Mouse (Mus musculus) forebrain, embryonic 16.5 days (tissue): Measurements from ENCODE around the gene Sel1l3. TPM values are rescaled to one million over a fixed set of nuclear protein-coding genes. Genes with fewer than 3 reads are reported as not detected.

Experiments used
- ATAC-seq: fragments of 200-750 bp; cut with Nextera tagmentation; 2 replicates; pipeline ENCODE4 v1.8.0; 2017; ENCODE audit warnings: mild to moderate bottlenecking, moderate library complexity
- H3K27ac ChIP-seq: fragments of 300-500 bp; sonication (generic); 2 replicates; pipeline ENCODE4 v1.5.1; 2014; ENCODE audit warnings: low read length, control low read depth
- H3K27me3 ChIP-seq: fragments of 300-500 bp; sonication (generic); replicated peaks from 2 replicates; pipeline ENCODE4 v1.6.1; 2014; ENCODE audit warnings: low read length; ENCODE audit not compliant: control insufficient read depth, insufficient read depth
- H3K36me3 ChIP-seq: fragments of 300-500 bp; sonication (generic); 2 replicates; pipeline ENCODE4 v1.6.1; 2014; ENCODE audit not compliant: control insufficient read depth, insufficient read depth
- H3K4me1 ChIP-seq: fragments of 300-500 bp; sonication (generic); replicated peaks from 2 replicates; pipeline ENCODE4 v1.6.1; 2014; ENCODE audit warnings: low read length; ENCODE audit not compliant: control insufficient read depth, insufficient read depth
- H3K4me2 ChIP-seq: fragments of 300-500 bp; sonication (generic); 2 replicates; pipeline ENCODE4 v1.6.1; 2014; ENCODE audit warnings: mild to moderate bottlenecking, low read length, control low read depth
- H3K4me3 ChIP-seq: fragments of 300-500 bp; sonication (generic); replicated peaks from 2 replicates; pipeline ENCODE4 v1.5.1; 2014; ENCODE audit warnings: mild to moderate bottlenecking, low read length, control low read depth
- H3K9ac ChIP-seq: fragments of 300-500 bp; sonication (generic); replicated peaks from 2 replicates; pipeline ENCODE4 v1.6.1; 2014; ENCODE audit warnings: low read depth, low read length, control low read depth
- H3K9me3 ChIP-seq: fragments of 300-500 bp; sonication (generic); 2 replicates; pipeline ENCODE4 v1.6.1; 2016; ENCODE audit warnings: low read length; ENCODE audit not compliant: control insufficient read depth
- WGBS: fragments of 180-500 bp; shearing (Covaris S2); extraction: QIAGEN DNeasy Blood & Tissue Kit; methylation state at CpG from one replicate; pipeline ENCODE4 v1.1.7; 2014; 5-methylcytosine and 5-hydroxymethylcytosine counted together
- polyA plus RNA-seq: library from polyadenylated mRNA; unstranded; fragments of >200 nt; fragmentation: Nextera tagmentation; extraction: Ambion mirVana; gene quantifications from 2 replicates; pipeline ENCODE4 v1.2.1, GENCODE M21; 2015

Gene Sel1l3
- polyA plus RNA-seq, 1 experiment from 2014 or later: 9.9 TPM

DNA sequence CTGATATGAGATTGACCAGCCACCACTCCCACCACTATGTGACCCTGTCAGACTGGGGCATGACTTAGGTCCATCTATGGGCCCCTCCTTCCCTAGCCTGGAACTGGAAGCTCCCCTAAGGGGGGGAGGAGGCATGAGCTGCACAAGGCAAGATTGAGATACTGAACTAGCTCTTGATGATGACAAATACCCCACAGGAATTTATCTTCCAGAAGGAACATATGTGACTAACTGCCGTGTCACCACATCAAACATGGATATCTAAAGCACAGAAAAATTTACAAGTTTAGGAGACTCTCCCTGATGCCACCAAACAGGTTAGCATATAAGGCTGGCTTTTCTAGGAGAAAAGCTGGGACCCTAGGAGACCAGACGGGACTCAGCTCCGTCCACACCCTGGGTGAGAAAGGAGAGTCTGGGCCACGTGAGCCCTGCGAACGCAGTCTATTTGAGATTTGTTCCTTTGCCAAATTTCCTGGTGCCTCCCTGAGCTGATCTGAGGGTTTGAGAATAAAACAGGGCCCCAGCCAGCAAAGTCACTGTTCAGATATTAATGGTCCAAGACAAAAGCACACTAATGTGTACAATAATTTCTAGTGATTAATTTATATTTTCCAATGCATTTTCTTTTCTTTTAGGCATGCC lies 42.0 kb downstream of the Sel1l3 start:
- Histone ChIP-seq H3K27ac (no peak overlapping the region), H3K27me3 (no peaks in the 10 kb centered on the region), H3K9me3 (no peaks in the 10 kb centered on the region), H3K9ac (no peak overlapping the region), H3K4me1 (0 out of 2 replicates have a peak, but pooled peaks cover 2% of the 10 kb centered on the region), H3K4me2 (no peak overlapping the region), H3K36me3 (0 out of 2 replicates have a peak, but pooled peaks cover 2% of the 10 kb centered on the region), H3K4me3 (no peak overlapping the region)
- ATAC-seq: no peak
- 78% methylated on average over 6 of the region's 6 CpGs for WGBS

DNA sequence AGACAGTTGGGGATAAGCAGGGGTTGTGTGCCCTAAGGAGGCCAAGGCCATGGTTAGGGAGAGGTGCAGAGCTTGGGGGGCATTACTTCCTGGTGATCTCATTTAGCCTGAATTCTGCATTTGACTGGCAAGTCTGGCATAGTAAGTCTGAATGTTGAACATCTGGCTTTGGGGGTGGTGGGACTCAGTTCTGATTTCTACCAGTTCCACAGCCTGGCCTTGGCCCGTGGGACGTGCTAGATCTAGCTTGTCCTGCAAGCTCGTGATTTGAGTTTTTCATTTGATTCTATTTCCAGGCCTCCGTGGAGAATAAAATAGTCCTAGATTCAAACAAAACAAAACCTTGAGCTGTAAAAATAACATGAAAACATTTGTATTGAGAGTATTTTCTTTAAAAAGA lies 46.2 kb downstream of the Sel1l3 start:
- H3K36me3 ChIP-seq: 0 out of 2 replicates have a peak, but pooled peaks cover 2% of the 10 kb centered on the region
- no peak overlapping the region for H3K9ac ChIP-seq
- H3K27me3 ChIP-seq: no peaks in the 10 kb centered on the region
- no peak for ATAC-seq
- H3K4me1 ChIP-seq: no peaks in the 10 kb centered on the region
- H3K4me2 ChIP-seq: no peak overlapping the region
- 93% methylated on average over 4 of the region's 4 CpGs for WGBS
- H3K27ac ChIP-seq: no peak overlapping the region
- H3K4me3 ChIP-seq: no peak overlapping the region
- no peaks in the 10 kb centered on the region for H3K9me3 ChIP-seq

DNA sequence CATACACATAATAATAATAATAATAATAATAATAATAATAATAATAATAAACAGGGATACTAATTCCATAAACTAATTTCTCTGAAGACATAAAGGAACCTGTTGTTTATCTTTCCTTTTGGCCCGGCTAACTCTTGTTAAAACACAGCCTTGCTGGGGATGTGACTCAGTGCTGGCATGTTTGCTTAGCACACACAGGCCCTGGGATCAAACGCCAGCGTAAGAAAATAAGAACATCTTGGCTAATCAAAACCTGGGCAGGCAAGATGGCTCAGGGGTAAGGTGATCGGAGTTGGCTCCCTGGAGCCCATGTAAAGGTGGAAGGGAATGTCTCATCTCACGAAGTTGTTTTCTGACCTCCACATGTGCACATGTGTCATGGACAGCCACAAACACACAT lies 48.1 kb downstream of the Sel1l3 start:
- WGBS: 93% methylated on average over 5 of the region's 5 CpGs
- Histone ChIP-seq H3K27me3 (no peaks in the 10 kb centered on the region), H3K27ac (no peak overlapping the region), H3K9me3 (no peaks in the 10 kb centered on the region), H3K4me1 (peaks cover 10% of the 10 kb centered on the region), H3K9ac (no peak overlapping the region), H3K36me3 (0 out of 2 replicates have a peak, but pooled peaks cover 2% of the 10 kb centered on the region), H3K4me3 (no peak overlapping the region), H3K4me2 (no peak overlapping the region)
- no peak for ATAC-seq

DNA sequence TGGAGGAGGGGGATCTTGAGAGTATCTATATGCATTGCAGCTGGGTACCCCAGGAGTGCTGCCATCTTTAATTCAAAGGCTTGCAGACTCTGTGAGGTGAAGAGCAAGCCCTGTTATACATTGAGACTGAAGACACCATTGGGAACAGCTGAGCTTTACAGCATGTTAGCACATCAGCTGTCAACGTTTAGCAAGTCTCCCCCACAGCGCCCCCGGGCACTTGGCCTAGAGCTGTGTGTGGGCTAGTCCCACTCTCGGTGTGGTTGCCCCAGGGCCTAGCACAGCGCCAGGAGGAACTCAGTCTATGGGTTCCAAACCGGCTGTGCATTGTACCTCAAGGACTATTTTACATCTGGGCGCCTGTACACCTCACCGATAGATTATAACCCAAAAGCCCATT lies 51.3 kb downstream of the Sel1l3 start:
- Histone ChIP-seq H3K4me3 (no peak overlapping the region), H3K4me2 (no peak overlapping the region), H3K9me3 (no peaks in the 10 kb centered on the region), H3K4me1 (peaks cover 19% of the 10 kb centered on the region), H3K27ac (no peak overlapping the region), H3K9ac (no peak overlapping the region), H3K27me3 (no peaks in the 10 kb centered on the region), H3K36me3 (no peaks in the 10 kb centered on the region)
- peak; percentile 41 for ATAC-seq
- 73% methylated on average over 8 of the region's 8 CpGs for WGBS

DNA sequence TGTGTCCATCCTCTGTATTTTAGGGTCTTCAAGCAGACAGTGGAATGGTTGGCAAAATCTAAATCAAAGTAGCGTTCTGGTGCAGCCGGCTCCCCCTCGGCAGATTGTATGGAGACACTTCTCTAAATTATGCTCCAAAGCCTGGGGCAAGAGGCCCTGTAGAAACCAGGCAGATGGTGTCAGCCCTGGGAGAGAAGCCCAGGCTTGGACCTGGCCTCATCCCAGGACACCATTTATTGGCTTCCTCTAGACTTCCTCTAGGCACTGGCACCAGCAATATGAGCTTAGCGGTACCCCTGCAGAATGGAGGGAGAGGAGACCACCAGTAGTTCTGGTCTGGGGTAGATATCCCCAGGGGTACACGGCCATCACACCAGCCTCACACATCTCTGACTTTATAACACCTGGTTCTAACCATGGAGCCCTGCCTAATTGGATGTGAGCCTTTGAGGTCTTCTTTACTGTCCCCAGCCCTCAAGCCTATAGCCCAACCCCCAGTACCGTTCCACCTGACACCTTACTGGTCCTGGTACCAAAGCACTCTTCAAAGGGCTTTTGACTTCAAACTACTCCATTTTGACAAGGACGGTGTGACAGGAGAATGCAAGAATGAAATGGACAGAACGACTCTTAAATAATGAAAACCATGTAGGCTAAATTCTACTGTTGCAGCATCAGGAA lies 52.1 kb downstream of the Sel1l3 start:
- Histone ChIP-seq H3K36me3 (no peaks in the 10 kb centered on the region), H3K4me1 (peaks cover 19% of the 10 kb centered on the region), H3K9me3 (no peaks in the 10 kb centered on the region), H3K27me3 (no peaks in the 10 kb centered on the region), H3K4me2 (no peak overlapping the region), H3K4me3 (no peak overlapping the region), H3K27ac (no peak overlapping the region), H3K9ac (no peak overlapping the region)
- peak; percentile 68 for ATAC-seq
- WGBS: 71% methylated on average over 8 of the region's 8 CpGs

DNA sequence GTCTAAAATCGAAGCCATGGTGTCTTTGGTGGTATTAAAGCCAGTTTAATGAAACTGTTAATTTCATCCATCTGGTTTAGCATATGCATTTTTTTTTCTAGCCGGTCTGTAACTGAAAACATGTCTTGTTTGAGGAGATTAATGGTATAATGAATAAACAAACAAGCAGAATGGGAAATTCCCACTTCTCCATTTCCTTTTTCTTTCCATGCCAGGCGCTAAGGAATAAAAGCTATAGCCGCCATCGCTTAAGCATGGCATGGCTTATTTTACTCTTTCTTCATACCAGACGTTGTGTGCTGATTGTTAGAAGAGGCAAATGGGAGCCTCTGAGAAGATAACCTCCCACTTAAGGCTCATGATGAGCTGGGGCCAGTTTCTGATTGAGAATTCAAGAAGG lies 53.5 kb downstream of the Sel1l3 start:
- H3K4me1 ChIP-seq: peaks cover 29% of the 10 kb centered on the region
- no peak overlapping the region for H3K4me2 ChIP-seq
- no peaks in the 10 kb centered on the region for H3K27me3 ChIP-seq
- no peak overlapping the region for H3K9ac ChIP-seq
- ATAC-seq: no peak
- WGBS: 41% methylated on average over 6 of the region's 6 CpGs
- no peak overlapping the region for H3K4me3 ChIP-seq
- H3K27ac ChIP-seq: peak overlapping the region; percentile 32; the same call in 1 of the 2 replicates
- no peaks in the 10 kb centered on the region for H3K36me3 ChIP-seq
- H3K9me3 ChIP-seq: no peaks in the 10 kb centered on the region

DNA sequence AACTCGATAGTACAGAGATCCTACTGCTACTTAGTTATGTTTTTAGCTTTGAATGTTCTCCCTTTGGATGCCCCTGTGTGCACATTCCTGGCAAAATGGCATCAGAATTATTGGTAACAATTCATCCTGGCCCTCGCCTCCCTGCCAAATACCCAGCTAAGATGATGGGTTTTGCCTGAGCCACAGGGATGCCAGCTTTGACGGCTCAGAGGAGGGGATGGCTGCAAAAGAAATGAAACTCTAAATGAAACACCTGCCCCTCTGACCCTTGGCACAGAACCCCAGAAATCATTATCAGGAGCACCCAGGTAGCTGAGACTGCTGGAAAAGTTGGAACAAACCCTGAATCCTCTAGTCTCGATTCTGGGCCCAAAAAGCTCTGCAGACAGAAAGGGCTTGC lies 54.1 kb downstream of the Sel1l3 start:
- Histone ChIP-seq H3K4me1 (peaks cover 35% of the 10 kb centered on the region), H3K36me3 (no peaks in the 10 kb centered on the region), H3K9me3 (no peaks in the 10 kb centered on the region), H3K9ac (no peak overlapping the region), H3K27me3 (no peaks in the 10 kb centered on the region), H3K27ac (no peak overlapping the region), H3K4me2 (no peak overlapping the region), H3K4me3 (no peak overlapping the region)
- WGBS: 55% methylated on average over 4 of the region's 4 CpGs
- no peak for ATAC-seq

DNA sequence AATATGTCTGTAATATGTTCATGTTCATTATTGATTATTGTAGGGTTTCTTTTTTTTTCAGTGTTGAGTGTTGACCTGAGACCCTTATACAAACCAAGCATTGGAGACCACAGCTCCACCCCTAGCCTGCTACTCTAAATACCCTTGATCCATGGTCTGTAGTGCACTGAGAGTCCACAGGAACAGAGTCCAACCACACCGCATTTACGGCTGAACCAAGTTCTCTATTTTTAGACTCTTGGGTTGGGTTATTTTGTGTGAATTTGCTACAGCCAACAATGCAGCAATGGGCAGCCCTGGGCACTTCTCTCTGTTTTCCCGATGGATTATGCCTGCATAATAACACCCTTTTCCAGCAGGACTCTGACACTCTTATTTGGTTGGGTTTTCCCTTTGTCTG lies 54.6 kb downstream of the Sel1l3 start:
- no peaks in the 10 kb centered on the region for H3K27me3 ChIP-seq
- H3K4me2 ChIP-seq: no peak overlapping the region
- peaks cover 37% of the 10 kb centered on the region for H3K4me1 ChIP-seq
- H3K9me3 ChIP-seq: no peaks in the 10 kb centered on the region
- no peak overlapping the region for H3K4me3 ChIP-seq
- H3K27ac ChIP-seq: no peak overlapping the region
- H3K9ac ChIP-seq: no peak overlapping the region
- H3K36me3 ChIP-seq: no peaks in the 10 kb centered on the region
- ATAC-seq: no peak
- 72% methylated on average over 3 of the region's 3 CpGs for WGBS

DNA sequence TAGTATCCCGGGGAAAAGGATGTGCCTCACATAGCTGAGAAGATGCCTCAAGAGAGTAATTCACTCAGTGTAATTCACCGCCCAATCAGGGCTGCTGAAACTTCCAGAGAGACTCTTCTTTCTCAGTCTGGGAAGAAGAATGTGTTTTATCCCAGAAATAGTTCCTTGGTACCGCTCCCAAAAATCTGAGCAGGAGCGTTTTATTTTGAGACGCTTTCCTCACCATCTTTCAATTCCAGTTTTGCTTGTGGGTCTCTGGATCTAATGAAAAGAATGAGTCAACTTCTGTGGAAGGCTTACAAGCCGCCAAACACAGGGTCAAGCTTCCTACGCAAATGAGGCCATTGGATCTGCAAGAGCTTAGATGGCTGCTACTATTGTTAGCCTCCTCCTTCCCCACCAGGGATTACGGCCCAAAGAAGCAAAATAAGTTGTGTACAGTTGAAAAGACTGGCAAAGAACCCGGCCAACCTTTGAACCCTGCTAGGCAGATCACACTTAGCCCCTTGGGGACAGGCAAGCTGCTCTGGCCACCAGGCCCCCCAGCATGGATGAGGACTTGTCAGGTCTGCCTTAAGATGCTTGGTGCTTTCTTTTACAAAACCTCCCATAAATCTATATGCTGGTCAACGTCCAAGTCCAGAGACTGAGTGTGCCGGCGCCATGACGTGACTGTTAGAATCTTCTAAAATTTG lies 57.6 kb downstream of the Sel1l3 start:
- H3K4me1 ChIP-seq: peaks cover 51% of the 10 kb centered on the region

More for the DNA sequence above, 57.6 kb downstream of the Sel1l3 start:
- 52% methylated on average over 13 of the region's 13 CpGs for WGBS
- H3K4me2 ChIP-seq: no peak overlapping the region
- H3K36me3 ChIP-seq: no peaks in the 10 kb centered on the region
- no peaks in the 10 kb centered on the region for H3K9me3 ChIP-seq
- no peak overlapping the region for H3K4me3 ChIP-seq
- H3K27ac ChIP-seq: no peak overlapping the region
- no peaks in the 10 kb centered on the region for H3K27me3 ChIP-seq
- H3K9ac ChIP-seq: no peak overlapping the region
- ATAC-seq: no peak
